Mouse (Mus musculus): ENCODE measurements around the gene Fam171a2.

DNA sequence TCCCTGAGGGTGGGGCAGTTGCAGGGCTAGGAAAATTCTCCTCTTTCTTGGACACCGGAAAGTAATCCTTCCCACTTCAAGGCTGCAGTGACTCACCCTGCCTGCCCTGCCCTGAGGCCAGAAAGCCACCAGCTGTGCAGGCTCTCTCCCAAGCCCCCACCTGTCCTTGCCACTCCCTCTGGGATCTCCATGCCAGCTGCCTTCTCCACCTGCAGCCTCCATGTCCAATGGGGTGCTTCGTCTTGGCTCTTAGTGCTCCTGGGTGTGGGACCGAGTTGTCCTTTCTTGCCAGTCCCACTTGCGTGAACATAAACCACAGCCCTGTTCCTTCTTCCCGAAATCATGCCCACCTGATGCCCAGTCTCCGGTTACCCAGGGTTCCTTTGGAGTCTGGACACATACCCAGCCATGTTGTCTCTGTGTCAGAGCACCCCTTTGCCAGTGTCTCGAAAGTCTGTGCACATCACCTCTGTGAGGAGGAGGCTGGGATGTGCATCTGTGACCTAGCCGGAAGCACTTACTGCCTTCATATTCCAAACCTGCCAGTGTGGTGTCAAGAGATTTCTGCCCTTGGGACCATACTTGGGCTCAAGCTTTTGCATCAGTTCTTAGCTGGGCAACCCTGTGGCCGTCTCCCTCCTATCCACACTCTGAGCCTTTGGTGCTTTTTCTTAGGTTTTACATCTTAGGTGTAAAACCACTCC lies 52.9 kb downstream of the Fam171a2 start:
- no peak for TF ChIP-seq CTCF (IDR thresholded peaks at IDR 0.05; ENCODE audit: insufficient read depth, low read length)
- TF ChIP-seq POLR2A (IDR thresholded peaks at IDR 0.05; ENCODE audit: borderline replicate concordance, extremely low read depth, low read depth, low read length), result no peak
